Mouse (Mus musculus): ENCODE data around the gene Lcn6.

Lcn6 gene

GRCm38 (mm10) chr2:25676486-25676885 is at the start of gene Lcn6:
Gene Lcn6 (plus strand): TSS chr2:25676786.
- 94% methylated on average over 3 of the region's 3 CpGs for WGBS

GRCm38 (mm10) chr2:25627811-25628210 is 48.8 kb upstream of the Lcn6 start, which contains the start of gene Fcna:
Gene Fcna (minus strand): TSS chr2:25628030.
- WGBS, result 72% methylated on average over 6 of the region's 6 CpGs

GRCm38 (mm10) chr2:25628738-25629137 is 47.8 kb upstream of the Lcn6 start:
- WGBS, result 60% methylated on average over 4 of the region's 4 CpGs

- WGBS, result 85% methylated on average over 3 of the region's 3 CpGs
Observed at GRCm38 (mm10) chr2:25633616-25634015, 43.0 kb upstream of the Lcn6 start.

GRCm38 (mm10) chr2:25634046-25634445 is 42.5 kb upstream of the Lcn6 start:
- 85% methylated on average over 1 of the region's 1 CpGs for WGBS

GRCm38 (mm10) chr2:25639890-25640289 is 36.7 kb upstream of the Lcn6 start:
- 29% methylated on average over 6 of the region's 6 CpGs for WGBS

- WGBS, result 79% methylated on average over 2 of the region's 2 CpGs
Observed at GRCm38 (mm10) chr2:25652902-25653301, 23.7 kb upstream of the Lcn6 start, which contains the start of gene Lcn8. Gene Lcn8 (plus strand): TSS chr2:25653120.

- WGBS, result 70% methylated on average over 1 of the region's 1 CpGs
Observed at GRCm38 (mm10) chr2:25654502-25654901, 22.1 kb upstream of the Lcn6 start.

- WGBS, result 72% methylated on average over 4 of the region's 4 CpGs
Observed at GRCm38 (mm10) chr2:25656691-25657090, 19.9 kb upstream of the Lcn6 start.

- 64% methylated on average over 4 of the region's 4 CpGs for WGBS
Observed at GRCm38 (mm10) chr2:25657246-25657645, 19.3 kb upstream of the Lcn6 start.

GRCm38 (mm10) chr2:25657652-25658051 is 18.9 kb upstream of the Lcn6 start, which contains the start of gene Lcn5:
Gene Lcn5 (plus strand): TSS chr2:25657952.

GRCm38 (mm10) chr2:25660279-25660678 is 16.3 kb upstream of the Lcn6 start:
- WGBS, result 90% methylated on average over 8 of the region's 8 CpGs

- WGBS, result 86% methylated on average over 6 of the region's 6 CpGs
Observed at GRCm38 (mm10) chr2:25661245-25661970, 15.2 kb upstream of the Lcn6 start.

GRCm38 (mm10) chr2:25663511-25663910 is 13.1 kb upstream of the Lcn6 start:
- 48% methylated on average over 1 of the region's 1 CpGs for WGBS

GRCm38 (mm10) chr2:25664125-25664524 is 12.5 kb upstream of the Lcn6 start:
- WGBS, result 83% methylated on average over 5 of the region's 5 CpGs

- 59% methylated on average over 1 of the region's 1 CpGs for WGBS
Observed at GRCm38 (mm10) chr2:25666516-25666915, 10.1 kb upstream of the Lcn6 start.

GRCm38 (mm10) chr2:25679559-25679958 is 3.0 kb downstream of the Lcn6 start:
- WGBS, result 89% methylated on average over 6 of the region's 6 CpGs

- 69% methylated on average over 2 of the region's 2 CpGs for WGBS
Observed at GRCm38 (mm10) chr2:25682426-25682825, 5.8 kb downstream of the Lcn6 start, which contains the start of gene Lcn10. Gene Lcn10 (plus strand): TSS chr2:25682726.

- 75% methylated on average over 4 of the region's 4 CpGs for WGBS
Observed at GRCm38 (mm10) chr2:25686941-25687340, 10.4 kb downstream of the Lcn6 start.

- WGBS, result 66% methylated on average over 4 of the region's 4 CpGs
Observed at GRCm38 (mm10) chr2:25696951-25697350, 20.4 kb downstream of the Lcn6 start.

GRCm38 (mm10) chr2:25698696-25699095 is 22.1 kb downstream of the Lcn6 start:
- WGBS, result 93% methylated on average over 2 of the region's 2 CpGs

- WGBS, result 83% methylated on average over 3 of the region's 3 CpGs
Observed at GRCm38 (mm10) chr2:25699743-25700142, 23.2 kb downstream of the Lcn6 start, which contains the start of gene Obp2a. Gene Obp2a (plus strand): TSS chr2:25700043.

GRCm38 (mm10) chr2:25701001-25701400 is 24.4 kb downstream of the Lcn6 start:
- WGBS, result 80% methylated on average over 5 of the region's 5 CpGs
